ENCODE assay signal across 30 mouse cellular contexts in genomic region chr8:121372639-121372986, GRCm38 (mm10).
DNase-seq lines count a peak whose midpoint lies in the region; ATAC-seq lines count a peak whose summit lies in the region.
"Had no signal": no experiment of that assay in that cellular context is flagged by ENCODE, and none has a peak within 500 bp of the region (broad histone marks: within the 10 kb centered on the region; RNA-seq: fewer than 3 reads in every experiment).

No protein-coding gene starts in this region.

- peaks cover 79% of the 10 kb centered on the region for H3K4me1 ChIP-seq in forebrain, embryonic 10.5 days
- H3K4me1 ChIP-seq in forebrain, embryonic 13.5 days, result peaks cover 11% of the 10 kb centered on the region
- H3K4me1 ChIP-seq in heart, embryonic 10.5 days, result peaks cover 91% of the 10 kb centered on the region
- H3K4me1 ChIP-seq in heart, embryonic 11.5 days (ENCODE audit: control insufficient read depth, insufficient read depth, low read length), result peaks cover 31% of the 10 kb centered on the region
- H3K4me1 ChIP-seq in kidney, embryonic 16.5 days (ENCODE audit: insufficient read depth, low read length), result peaks cover 69% of the 10 kb centered on the region
- peaks cover 96% of the 10 kb centered on the region for H3K4me1 ChIP-seq in limb, embryonic 10.5 days
- H3K4me1 ChIP-seq: megakaryocyte, embryonic 14.5 days had no signal

- H3K36me3 ChIP-seq in forebrain, embryonic 10.5 days (replicated peaks), result no peaks in the 10 kb centered on the region
- no peaks in the 10 kb centered on the region for H3K36me3 ChIP-seq in forebrain, embryonic 13.5 days (ENCODE audit: poor library complexity, severe bottlenecking)
- H3K36me3 ChIP-seq in heart, embryonic 10.5 days, result no peaks in the 10 kb centered on the region
- no peaks in the 10 kb centered on the region for H3K36me3 ChIP-seq in heart, embryonic 11.5 days (ENCODE audit: control insufficient read depth, insufficient read depth, low read length)
- H3K36me3 ChIP-seq in kidney, embryonic 16.5 days (ENCODE audit: insufficient read depth, low read length), result no peaks in the 10 kb centered on the region
- no peaks in the 10 kb centered on the region for H3K36me3 ChIP-seq in limb, embryonic 10.5 days
- H3K36me3 ChIP-seq: hindbrain, embryonic 12.5 days; liver, embryonic 13.5 days; midbrain, embryonic 12.5 days; neural tube, embryonic 13.5 days had no signal

- no peak overlapping the region for H3K9ac ChIP-seq in forebrain, embryonic 13.5 days
- no peak overlapping the region for H3K9ac ChIP-seq in heart, embryonic 11.5 days (ENCODE audit: low read depth, low read length)
- H3K9ac ChIP-seq in kidney, embryonic 16.5 days (replicated peaks; ENCODE audit: low read length), result no peak overlapping the region
- H3K9ac ChIP-seq: forebrain, postnatal 0 days; hindbrain, embryonic 12.5 days; liver, embryonic 13.5 days; midbrain, embryonic 12.5 days; neural tube, embryonic 13.5 days had no signal

- WGBS in forebrain, embryonic 10.5 days, result 78% methylated on average over 10 of the region's 10 CpGs
- 64% methylated on average over 10 of the region's 10 CpGs for WGBS in forebrain, embryonic 13.5 days
- 81% methylated on average over 10 of the region's 10 CpGs for WGBS in heart, embryonic 10.5 days
- WGBS in heart, embryonic 11.5 days (ENCODE audit: insufficient replicate concordance), result 73% methylated on average over 10 of the region's 10 CpGs
- 67% methylated on average over 10 of the region's 10 CpGs for WGBS in kidney, embryonic 16.5 days
- 57% methylated on average over 10 of the region's 10 CpGs for WGBS in limb, embryonic 10.5 days

- H3K4me3 ChIP-seq in forebrain, embryonic 10.5 days, result no peak overlapping the region
- no peak overlapping the region for H3K4me3 ChIP-seq in forebrain, embryonic 13.5 days
- no peak overlapping the region for H3K4me3 ChIP-seq in heart, embryonic 10.5 days
- H3K4me3 ChIP-seq in heart, embryonic 11.5 days (ENCODE audit: low read depth, low read length), result no peak overlapping the region
- H3K4me3 ChIP-seq in kidney, embryonic 16.5 days (ENCODE audit: low read length), result no peak overlapping the region
- no peak overlapping the region for H3K4me3 ChIP-seq in limb, embryonic 10.5 days
- H3K4me3 ChIP-seq: hindbrain, embryonic 12.5 days; liver, embryonic 13.5 days; megakaryocyte, embryonic 14.5 days; midbrain, embryonic 12.5 days; myocyte; neural tube, embryonic 13.5 days had no signal

- no peak for ATAC-seq in forebrain, embryonic 13.5 days
- no peak for ATAC-seq in heart, embryonic 11.5 days (replicated peaks; ENCODE audit: insufficient number of reproducible peaks, low FRiP score, low TSS enrichment)
- no peak for ATAC-seq in kidney, embryonic 16.5 days (ENCODE audit: low FRiP score, low TSS enrichment)
- ATAC-seq: activated CD4-positive, CD25-positive, alpha-beta regulatory T cell, adult 4 months; forebrain, postnatal 0 days; intestine, embryonic 16.5 days; lung, postnatal 0 days had no signal

- H3K27ac ChIP-seq in forebrain, embryonic 10.5 days, result 0 out of 2 replicates have a peak overlapping the region, but pooled peaks have one; percentile 8
- no peak overlapping the region for H3K27ac ChIP-seq in forebrain, embryonic 13.5 days
- H3K27ac ChIP-seq in heart, embryonic 10.5 days, result peak overlapping the region; percentile 49; the same call in 1 of the 2 replicates
- no peak overlapping the region for H3K27ac ChIP-seq in heart, embryonic 11.5 days (ENCODE audit: low read depth, low read length)
- H3K27ac ChIP-seq in kidney, embryonic 16.5 days (ENCODE audit: low read length), result peak overlapping the region; percentile 40; the same call in 1 of the 2 replicates
- H3K27ac ChIP-seq in limb, embryonic 10.5 days, result peak overlapping the region; percentile 59
- H3K27ac ChIP-seq: hindbrain, embryonic 12.5 days; liver, embryonic 13.5 days; midbrain, embryonic 12.5 days; neural tube, embryonic 13.5 days; stomach, postnatal 0 days had no signal

- peaks cover 75% of the 10 kb centered on the region for H3K27me3 ChIP-seq in forebrain, embryonic 10.5 days (ENCODE audit: poor library complexity, severe bottlenecking)
- H3K27me3 ChIP-seq in forebrain, embryonic 13.5 days, result 0 out of 2 replicates have a peak, but pooled peaks cover 9% of the 10 kb centered on the region
- peaks cover 4% of the 10 kb centered on the region; the same call in 1 of the 2 replicates for H3K27me3 ChIP-seq in heart, embryonic 10.5 days (ENCODE audit: insufficient read depth, poor library complexity, severe bottlenecking)
- no peaks in the 10 kb centered on the region for H3K27me3 ChIP-seq in heart, embryonic 11.5 days (ENCODE audit: control insufficient read depth, insufficient read depth, low read length)
- no peaks in the 10 kb centered on the region for H3K27me3 ChIP-seq in kidney, embryonic 16.5 days (ENCODE audit: insufficient read depth, low read length)
- peaks cover 25% of the 10 kb centered on the region for H3K27me3 ChIP-seq in limb, embryonic 10.5 days (ENCODE audit: low read depth, poor library complexity, severe bottlenecking)
- H3K27me3 ChIP-seq: CH12.LX; hindbrain, embryonic 12.5 days had no signal

- no peaks in the 10 kb centered on the region for H3K9me3 ChIP-seq in forebrain, embryonic 10.5 days
- H3K9me3 ChIP-seq in forebrain, embryonic 13.5 days (replicated peaks), result no peaks in the 10 kb centered on the region
- H3K9me3 ChIP-seq in heart, embryonic 10.5 days, result no peaks in the 10 kb centered on the region
- H3K9me3 ChIP-seq in heart, embryonic 11.5 days (replicated peaks; ENCODE audit: control insufficient read depth, low read length), result no peaks in the 10 kb centered on the region
- H3K9me3 ChIP-seq in kidney, embryonic 16.5 days (ENCODE audit: low read length), result no peaks in the 10 kb centered on the region
- no peaks in the 10 kb centered on the region for H3K9me3 ChIP-seq in limb, embryonic 10.5 days (replicated peaks)
- H3K9me3 ChIP-seq: hindbrain, embryonic 12.5 days; liver, embryonic 13.5 days; midbrain, embryonic 12.5 days; neural tube, embryonic 13.5 days had no signal

- no peak overlapping the region for H3K4me2 ChIP-seq in forebrain, embryonic 13.5 days
- no peak overlapping the region for H3K4me2 ChIP-seq in heart, embryonic 11.5 days
- H3K4me2 ChIP-seq in kidney, embryonic 16.5 days (replicated peaks; ENCODE audit: low read depth, low read length), result no peak overlapping the region
- H3K4me2 ChIP-seq: hindbrain, embryonic 12.5 days; liver, embryonic 13.5 days; midbrain, embryonic 12.5 days; neural tube, embryonic 13.5 days had no signal

- intact Hi-C loops in left cerebral cortex, postnatal 36 days (cut with DNase I), result no loop called here

- DNase-seq in forebrain, embryonic 10.5 days (ENCODE audit: extremely low spot score, low spot score), result no peak
- DNase-seq in heart, embryonic 10.5 days (ENCODE audit: low spot score), result no peak
- DNase-seq in kidney, adult 18-20 months, result no peak
- DNase-seq in limb, embryonic 10.5 days (ENCODE audit: low spot score), result no peak
- DNase-seq in left cerebral cortex, postnatal 36 days (ENCODE audit: low spot score in 2 of 2), result no peak
- DNase-seq: adrenal gland, adult 2 months; cerebellum, adult 2 months; cerebellum, postnatal 14 days; forebrain, postnatal 0 days; gastrocnemius, postnatal 10 days; left cerebral cortex, postnatal 4 days; liver, embryonic 13.5 days; lung, adult 18-20 months; lung, postnatal 4 days; right cerebral cortex, postnatal 4 days; thymus, adult 18-20 months; thymus, postnatal 25 days had no signal

Comparison
In these comparisons a context has a peak if more than half of its experiments do, and no peak if none do; other contexts are left out.
1. H3K27ac ChIP-seq: peak in forebrain, embryonic 10.5 days (single experiment), heart, embryonic 10.5 days (single experiment), kidney, embryonic 16.5 days (single experiment) and limb, embryonic 10.5 days (single experiment); none in forebrain, embryonic 13.5 days (single experiment) and heart, embryonic 11.5 days (single experiment).